Mouse (Mus musculus) midbrain, embryonic 16.5 days (tissue): ENCODE results near the gene Sspn. TPM values are rescaled to one million over a fixed set of nuclear protein-coding genes. Genes with fewer than 3 reads are reported as not detected.

ENCODE experiments used
- ATAC-seq: fragments of 200-750 bp; cut with Nextera tagmentation; 2 replicates; pipeline ENCODE4 v1.8.0; 2017; ENCODE audit warnings: moderate TSS enrichment
- H3K27ac ChIP-seq: fragments of 300-500 bp; sonication (generic); 2 replicates; pipeline ENCODE4 v1.5.1; 2014; ENCODE audit warnings: mild to moderate bottlenecking, low read length, mixed read lengths
- H3K27me3 ChIP-seq: fragments of 300-500 bp; sonication (generic); 2 replicates; pipeline ENCODE4 v1.6.1; 2014; ENCODE audit warnings: low read depth, low read length, mixed read lengths; ENCODE audit not compliant: control insufficient read depth, insufficient read depth
- H3K36me3 ChIP-seq: fragments of 300-500 bp; sonication (generic); 2 replicates; pipeline ENCODE4 v1.6.1; 2014; ENCODE audit warnings: mild to moderate bottlenecking, low read length, moderate library complexity, mixed read lengths; ENCODE audit not compliant: control insufficient read depth, insufficient read depth
- H3K4me1 ChIP-seq: fragments of 300-500 bp; sonication (generic); 2 replicates; pipeline ENCODE4 v1.6.1; 2014; ENCODE audit warnings: mild to moderate bottlenecking, low read length, mixed read lengths; ENCODE audit not compliant: control insufficient read depth, insufficient read depth
- H3K4me2 ChIP-seq: fragments of 300-500 bp; sonication (generic); 2 replicates; pipeline ENCODE4 v1.6.1; 2014; ENCODE audit warnings: mild to moderate bottlenecking, low read length, mixed read lengths
- H3K4me3 ChIP-seq: fragments of 300-500 bp; sonication (generic); 2 replicates; pipeline ENCODE4 v1.5.1; 2014; ENCODE audit warnings: low read depth, mild to moderate bottlenecking, low read length, moderate library complexity, mixed read lengths
- H3K9ac ChIP-seq: fragments of 300-500 bp; sonication (generic); 2 replicates; pipeline ENCODE4 v1.6.1; 2014; ENCODE audit warnings: low read depth, low read length, mixed read lengths
- H3K9me3 ChIP-seq: fragments of 300-500 bp; sonication (generic); replicated peaks from 2 replicates; pipeline ENCODE4 v1.6.1; 2014; ENCODE audit warnings: mild to moderate bottlenecking, low read length, mixed read lengths; ENCODE audit not compliant: control insufficient read depth, poor library complexity, severe bottlenecking
- WGBS: fragments of 180-500 bp; shearing (Covaris S2); extraction: QIAGEN DNeasy Blood & Tissue Kit; methylation state at CpG from one replicate; pipeline ENCODE4 v1.1.7; 2014; 5-methylcytosine and 5-hydroxymethylcytosine counted together
- polyA plus RNA-seq: library from polyadenylated mRNA; unstranded; fragments of >200 nt; fragmentation: Nextera tagmentation; extraction: Ambion mirVana; gene quantifications from 2 replicates; pipeline ENCODE4 v1.2.1, GENCODE M21; 2015

Sspn gene
- polyA plus RNA-seq, 1 experiment from 2014 or later, result 6.2 TPM

GRCm38 (mm10) chr6:146014312-146014711, 82.9 kb downstream of the Sspn start:
- H3K27me3 ChIP-seq, result no peaks in the 10 kb centered on the region
- no peaks in the 10 kb centered on the region for H3K36me3 ChIP-seq
- H3K9me3 ChIP-seq, result no peaks in the 10 kb centered on the region
- no peak overlapping the region for H3K4me3 ChIP-seq
- no peak overlapping the region for H3K27ac ChIP-seq
- no peak overlapping the region for H3K4me2 ChIP-seq
- no peak for ATAC-seq
- peaks cover 8% of the 10 kb centered on the region for H3K4me1 ChIP-seq
- 94% methylated on average over 3 of the region's 3 CpGs for WGBS
- no peak overlapping the region for H3K9ac ChIP-seq

Other genes starting within 250 kb of the Sspn start
- 5.0 and 6.0 TPM in 2 replicates for gene Rassf8, start 184.9 kb upstream of the Sspn start, polyA plus RNA-seq
- 8.9 and 9.7 TPM in 2 replicates for gene Bhlhe41, start 66.1 kb upstream of the Sspn start, polyA plus RNA-seq